Mouse (Mus musculus): ENCODE measurements around the gene Pphln1.

DNA sequence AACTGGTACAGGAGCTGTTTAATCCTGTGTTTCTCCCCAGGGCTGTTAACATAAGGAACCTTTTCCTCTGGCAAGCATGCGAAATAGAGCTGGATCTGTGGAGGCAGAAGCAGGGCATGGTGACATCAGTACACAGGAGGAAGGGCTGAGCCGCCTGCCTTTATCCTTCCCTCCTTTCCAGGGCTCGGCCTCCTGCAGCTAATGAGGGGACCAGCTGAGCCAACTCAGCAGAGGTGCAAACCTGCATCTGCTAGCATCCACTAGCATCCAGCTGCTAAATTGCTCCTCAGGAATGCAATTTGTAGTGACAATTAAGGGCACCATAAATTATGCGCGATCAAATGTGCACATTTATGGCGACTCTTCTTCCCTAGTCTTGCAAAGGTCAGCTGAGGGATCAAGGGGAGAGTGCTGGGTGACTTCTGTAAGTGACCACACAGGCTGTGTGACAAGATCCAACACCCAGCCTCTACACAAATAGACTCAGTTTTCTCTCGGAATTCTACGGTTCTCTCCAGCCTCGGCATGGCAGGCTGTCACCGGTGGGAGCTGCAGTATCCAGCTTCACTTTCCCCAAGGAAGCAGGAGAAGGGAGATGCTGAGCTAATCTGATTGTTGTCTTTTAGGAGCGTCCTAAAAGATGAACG lies 112.7 kb downstream of the Pphln1 start:
- TF ChIP-seq CTCF (IDR thresholded peaks at IDR 0.05) (no peak), EP300 (IDR thresholded peaks at IDR 0.05) (no peak)
